Mouse (Mus musculus) liver, adult 2 months (tissue): Measurements from ENCODE around the gene Ahctf1. TPM values are rescaled to one million over a fixed set of nuclear protein-coding genes. Genes with fewer than 3 reads are reported as not detected.

Source experiments
- DNase-seq: peaks from one replicate; pipeline ENCODE4 v3.0.0-alpha.2; 2011; ENCODE audit warnings: low read depth, low spot score; ENCODE audit errors: extremely low read depth
- H3K27ac ChIP-seq: fragments of 200-500 bp; replicated peaks from 2 replicates; pipeline ENCODE4 v1.5.1; 2012; ENCODE audit warnings: low read depth, mild to moderate bottlenecking, control low read depth, inconsistent platforms, low read length; ENCODE audit not compliant: insufficient read depth
- H3K27me3 ChIP-seq: fragments of 200-500 bp; 2 replicates; pipeline ENCODE4 v1.6.1; 2012; ENCODE audit warnings: mild to moderate bottlenecking, moderate library complexity, low read length, inconsistent platforms; ENCODE audit not compliant: control insufficient read depth, insufficient read depth
- H3K36me3 ChIP-seq: fragments of 200-500 bp; 2 replicates; pipeline ENCODE4 v1.6.1; 2012; ENCODE audit warnings: low read length, inconsistent platforms; ENCODE audit not compliant: control insufficient read depth, insufficient read depth
- H3K4me1 ChIP-seq: fragments of 200-500 bp; 2 replicates; pipeline ENCODE4 v1.6.1; 2011; ENCODE audit warnings: low read length; ENCODE audit not compliant: control insufficient read depth, insufficient read depth
- H3K4me3 ChIP-seq: fragments of 200-500 bp; 2 replicates; pipeline ENCODE4 v1.5.1; 2011; ENCODE audit warnings: low read depth, mild to moderate bottlenecking, control low read depth, low read length, moderate library complexity; ENCODE audit not compliant: insufficient read depth
- H3K79me2 ChIP-seq: fragments of 200-500 bp; 2 replicates; pipeline ENCODE4 v1.6.1; 2012; ENCODE audit warnings: inconsistent platforms, mild to moderate bottlenecking, low read length, moderate library complexity; ENCODE audit not compliant: control insufficient read depth, insufficient read depth
- H3K9ac ChIP-seq: fragments of 200-500 bp; 2 replicates; pipeline ENCODE4 v1.6.1; 2012; ENCODE audit warnings: low read depth, mild to moderate bottlenecking, control low read depth, inconsistent platforms, low read length
- CTCF ChIP-seq: fragments of 200-500 bp; IDR thresholded peaks from 2 replicates; pipeline ENCODE4 v1.5.1; 2011; ENCODE audit warnings: low read depth, low read length, control low read depth
- POLR2A ChIP-seq: fragments of 200-500 bp; IDR thresholded peaks from 2 replicates; pipeline ENCODE4 v1.6.1; 2011; ENCODE audit warnings: low read length, control low read depth; ENCODE audit not compliant: insufficient read depth; ENCODE audit errors: extremely low read depth
- WGBS: fragments of 180-500 bp; shearing (Covaris S2); methylation state at CpG from one replicate; pipeline ENCODE4 v1.1.7; 2018; 5-methylcytosine and 5-hydroxymethylcytosine counted together
- polyA plus RNA-seq: library from polyadenylated mRNA; depleted of rRNA; stranded (reverse); fragments of >200 nt; gene quantifications from 2 replicates; pipeline ENCODE4 v1.2.3, GENCODE M21; 2012
- total RNA-seq: library from RNA; depleted of rRNA; stranded (reverse); fragments of >200 nt; gene quantifications from 2 replicates; pipeline ENCODE4 v1.2.3, GENCODE M21; 2014

The Ahctf1 gene
- total and polyA plus RNA-seq, 2 experiments, result 5.2 to 34.3 TPM

GRCm38 (mm10) chr1:179808300-179808699 is 4.8 kb upstream of the Ahctf1 start:
- Histone ChIP-seq H3K9ac (no peak overlapping the region), H3K4me3 (no peak overlapping the region), H3K4me1 (peaks cover 6% of the 10 kb centered on the region; the same call in 1 of the 2 replicates), H3K36me3 (no peaks in the 10 kb centered on the region), H3K79me2 (no peaks in the 10 kb centered on the region), H3K27me3 (no peaks in the 10 kb centered on the region), H3K27ac (no peak overlapping the region)
- TF ChIP-seq CTCF (no peak), POLR2A (no peak)
- no peak for DNase-seq
- WGBS, result 79% methylated on average over 3 of the region's 3 CpGs

GRCm38 (mm10) chr1:179807468-179807867 is 4.0 kb upstream of the Ahctf1 start:
- Histone ChIP-seq H3K36me3 (no peaks in the 10 kb centered on the region), H3K9ac (no peak overlapping the region), H3K4me1 (peaks cover 7% of the 10 kb centered on the region), H3K27me3 (no peaks in the 10 kb centered on the region), H3K4me3 (no peak overlapping the region), H3K79me2 (no peaks in the 10 kb centered on the region), H3K27ac (no peak overlapping the region)
- no peak for DNase-seq
- WGBS, result 90% methylated on average over 4 of the region's 4 CpGs
- TF ChIP-seq POLR2A, result no peak
- TF ChIP-seq CTCF, result no peak

- peaks cover 14% of the 10 kb centered on the region for H3K4me1 ChIP-seq
- no peaks in the 10 kb centered on the region for H3K27me3 ChIP-seq
- WGBS, result 21% methylated on average over 5 of the region's 5 CpGs
- peak; percentile 94 for DNase-seq
- no peaks in the 10 kb centered on the region for H3K36me3 ChIP-seq
- no peak overlapping the region for H3K9ac ChIP-seq
- peak overlapping the region; percentile 47 for H3K27ac ChIP-seq
- TF ChIP-seq POLR2A (no peak), CTCF (no peak)
- peaks cover 2% of the 10 kb centered on the region; the same call in 1 of the 2 replicates for H3K79me2 ChIP-seq
- H3K4me3 ChIP-seq, result no peak overlapping the region
Observed at GRCm38 (mm10) chr1:179805751-179806150, 2.3 kb upstream of the Ahctf1 start.

GRCm38 (mm10) chr1:179804140-179804881 is 831 bp upstream of the Ahctf1 start:
- peak; percentile 96 for DNase-seq
- TF ChIP-seq POLR2A (no peak), CTCF (no peak)
- H3K4me3 ChIP-seq, result peak overlapping the region; percentile 87
- H3K27ac ChIP-seq, result peak overlapping the region; percentile 76
- H3K4me1 ChIP-seq, result peaks cover 18% of the 10 kb centered on the region
- H3K27me3 ChIP-seq, result no peaks in the 10 kb centered on the region
- 16% methylated on average over 11 of the region's 11 CpGs for whole genome bisulfite sequencing
- H3K79me2 ChIP-seq, result peaks cover 5% of the 10 kb centered on the region; the same call in 1 of the 2 replicates
- H3K9ac ChIP-seq, result peak overlapping the region; percentile 52; the same call in 1 of the 2 replicates
- no peaks in the 10 kb centered on the region for H3K36me3 ChIP-seq

- peak; percentile 68 for DNase-seq
- Histone ChIP-seq H3K27ac (peak within 1 kb of the TSS; percentile 93), H3K9ac (peak within 1 kb of the TSS; percentile 95), H3K27me3 (no peaks in the 10 kb centered on the region), H3K4me3 (peak within 1 kb of the TSS; percentile 87), H3K36me3 (peaks cover 9% of the 10 kb centered on the region), H3K4me1 (peaks cover 18% of the 10 kb centered on the region), H3K79me2 (peaks cover 5% of the 10 kb centered on the region; the same call in 1 of the 2 replicates)
- WGBS, result under 1% methylated on average over 73 of the region's 94 CpGs
- no peak for TF ChIP-seq CTCF
- TF ChIP-seq POLR2A, result no peak
Observed at GRCm38 (mm10) chr1:179802610-179803512, 619 bp downstream of the Ahctf1 start, which contains the start of gene Gm10518. TSS of gene Gm10518 (plus strand) at chr1:179803376.

- TF ChIP-seq POLR2A, result no peak
- TF ChIP-seq CTCF, result no peak
- DNase-seq, result no peak
- H3K9ac ChIP-seq, result no peak overlapping the region
- peaks cover 8% of the 10 kb centered on the region; the same call in 1 of the 2 replicates for H3K79me2 ChIP-seq
- H3K27ac ChIP-seq, result no peak overlapping the region
- peaks cover 12% of the 10 kb centered on the region for H3K4me1 ChIP-seq
- H3K36me3 ChIP-seq, result peaks cover 39% of the 10 kb centered on the region
- H3K27me3 ChIP-seq, result no peaks in the 10 kb centered on the region
- H3K4me3 ChIP-seq, result no peak overlapping the region
Observed at GRCm38 (mm10) chr1:179798794-179799193, 4.7 kb downstream of the Ahctf1 start.
